Mouse (Mus musculus) CH12.LX (cell line): ENCODE data around the gene Sh2b1.

Experiments
- CTCF ChIP-seq, 2 experiments: IDR thresholded peaks in 1 of 2; conservative IDR thresholded peaks in 1 of 2; 2 replicates each; pipeline ENCODE4 v1.5.1; 2011 to 2012; ENCODE audit warnings: low read depth in 2 of 2, low read length in 2 of 2, improper control_type of control experiment in 1 of 2, inconsistent platforms in 1 of 2, mild to moderate bottlenecking in 1 of 2, moderate library complexity in 1 of 2
- KAT2A ChIP-seq: IDR thresholded peaks from 2 replicates; pipeline ENCODE4 v1.6.1; 2012; ENCODE audit warnings: low read length, improper control_type of control experiment, inconsistent platforms; ENCODE audit not compliant: insufficient replicate concordance
- MAX ChIP-seq: IDR thresholded peaks from 2 replicates; pipeline ENCODE4 v1.6.1; 2011; ENCODE audit warnings: low read length, improper control_type of control experiment
- MXI1 ChIP-seq: IDR thresholded peaks from 2 replicates; pipeline ENCODE4 v1.6.1; 2011; ENCODE audit warnings: mild to moderate bottlenecking, low read depth, low read length, improper control_type of control experiment
- NELFE ChIP-seq: IDR thresholded peaks from 2 replicates; pipeline ENCODE4 v1.6.1; 2011; ENCODE audit warnings: low read depth, low read length, improper control_type of control experiment

DNA sequence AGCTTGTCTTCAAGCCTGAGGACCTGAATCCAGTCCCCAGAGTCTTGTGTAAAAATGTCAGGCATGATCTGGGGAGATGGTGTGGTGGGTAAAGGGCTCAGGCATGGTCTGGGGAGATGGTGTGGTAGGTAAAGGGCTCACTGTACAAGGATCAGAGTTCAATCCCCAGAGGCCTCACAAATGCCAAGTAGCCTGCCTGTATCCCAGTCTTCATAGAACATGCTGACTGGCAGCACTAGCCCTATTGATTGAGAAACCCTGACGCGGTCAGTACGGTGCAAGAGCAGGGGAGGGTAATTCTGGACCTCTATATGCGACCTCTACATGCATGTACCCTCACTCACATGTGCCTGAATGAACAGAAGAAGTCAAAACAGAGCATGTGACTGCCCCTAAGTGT, 57.6 kb downstream of the Sh2b1 start:
- no peak for TF ChIP-seq KAT2A
- no peak for TF ChIP-seq CTCF (conservative IDR thresholded peaks at IDR 0.05 in 1 of 2, IDR thresholded peaks at IDR 0.05 in 1 of 2; ENCODE audit: low read depth in 2 of 2, low read length in 2 of 2)
- peak; percentile 56; the same call in 1 of the 2 replicates for TF ChIP-seq MAX
- no peak for TF ChIP-seq NELFE
- TF ChIP-seq MXI1 = no peak
